Mouse (Mus musculus): ENCODE measurements around the gene Nbl1. TPM values are rescaled to one million over a fixed set of nuclear protein-coding genes. Genes with fewer than 3 reads are reported as not detected.

The Nbl1 gene
- polyA plus RNA-seq, 1 experiment from 2014 or later = 35.7 TPM

DNA sequence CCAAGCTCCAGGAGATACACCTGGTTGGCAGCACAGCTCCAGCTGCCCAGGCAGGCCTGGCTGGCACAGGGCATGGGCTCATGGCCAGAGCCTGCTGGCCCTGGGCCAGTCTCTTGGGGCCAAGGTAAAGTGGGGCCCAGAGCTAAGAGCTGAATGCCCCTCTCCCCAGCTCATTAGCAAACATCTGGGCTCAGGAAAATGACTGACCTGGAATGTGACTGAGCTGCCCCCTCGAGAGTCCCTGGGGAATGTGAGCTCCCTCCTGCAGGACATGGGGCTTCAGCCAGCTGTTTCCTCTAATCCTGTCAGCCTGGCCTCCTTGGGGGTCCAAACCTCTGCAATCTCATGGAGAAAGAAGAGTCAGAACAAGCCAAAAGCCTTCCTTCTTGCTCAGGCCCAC lies 2.6 kb upstream of the Nbl1 start:
- WGBS = 37% methylated on average over 1 of the region's 1 CpGs
- H3K27me3 ChIP-seq = peaks cover 33% of the 10 kb centered on the region
- ATAC-seq (replicated peaks; ENCODE audit: low FRiP score) = no peak

DNA sequence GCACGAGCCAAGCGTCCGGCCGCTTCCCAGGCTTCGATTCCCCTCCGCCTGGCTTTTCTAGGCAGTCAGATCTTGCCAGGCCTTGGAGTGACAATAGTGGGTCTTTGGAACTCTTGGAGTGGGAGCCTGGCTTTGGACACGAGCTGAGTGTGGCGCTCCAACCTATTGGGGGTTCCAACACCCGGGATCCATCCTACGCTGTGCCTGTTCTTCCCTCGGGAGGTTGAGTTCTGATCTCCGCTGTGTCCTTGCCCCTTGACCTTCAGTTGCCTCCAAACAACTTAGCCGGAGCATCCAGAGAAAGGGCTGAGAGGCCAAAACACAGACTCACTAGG lies 370 bp upstream of the Nbl1 start:
- Histone ChIP-seq H3K4me3 (replicated peaks) (peak overlapping the region; percentile 69), H3K4me1 (peaks cover 52% of the 10 kb centered on the region), H3K9ac (peak overlapping the region; percentile 67), H3K4me2 (peak overlapping the region; percentile 99), H3K36me3 (no peaks in the 10 kb centered on the region), H3K9me3 (replicated peaks) (0 out of 2 replicates have a peak, but pooled peaks cover 7% of the 10 kb centered on the region), H3K27me3 (peaks cover 36% of the 10 kb centered on the region), H3K27ac (no peak overlapping the region)
- no peak for ATAC-seq (replicated peaks; ENCODE audit: low FRiP score)
- WGBS = 22% methylated on average over 13 of the region's 13 CpGs

More for the DNA sequence above, 2.6 kb upstream of the Nbl1 start:
- H3K9ac ChIP-seq = no peak overlapping the region
- 0 out of 2 replicates have a peak, but pooled peaks cover 7% of the 10 kb centered on the region for H3K9me3 ChIP-seq (replicated peaks)
- peaks cover 51% of the 10 kb centered on the region for H3K4me1 ChIP-seq
- no peaks in the 10 kb centered on the region for H3K36me3 ChIP-seq
- no peak overlapping the region for H3K4me2 ChIP-seq
- H3K4me3 ChIP-seq (replicated peaks) = no peak overlapping the region
- peak overlapping the region; percentile 1; the same call in 1 of the 2 replicates for H3K27ac ChIP-seq

DNA sequence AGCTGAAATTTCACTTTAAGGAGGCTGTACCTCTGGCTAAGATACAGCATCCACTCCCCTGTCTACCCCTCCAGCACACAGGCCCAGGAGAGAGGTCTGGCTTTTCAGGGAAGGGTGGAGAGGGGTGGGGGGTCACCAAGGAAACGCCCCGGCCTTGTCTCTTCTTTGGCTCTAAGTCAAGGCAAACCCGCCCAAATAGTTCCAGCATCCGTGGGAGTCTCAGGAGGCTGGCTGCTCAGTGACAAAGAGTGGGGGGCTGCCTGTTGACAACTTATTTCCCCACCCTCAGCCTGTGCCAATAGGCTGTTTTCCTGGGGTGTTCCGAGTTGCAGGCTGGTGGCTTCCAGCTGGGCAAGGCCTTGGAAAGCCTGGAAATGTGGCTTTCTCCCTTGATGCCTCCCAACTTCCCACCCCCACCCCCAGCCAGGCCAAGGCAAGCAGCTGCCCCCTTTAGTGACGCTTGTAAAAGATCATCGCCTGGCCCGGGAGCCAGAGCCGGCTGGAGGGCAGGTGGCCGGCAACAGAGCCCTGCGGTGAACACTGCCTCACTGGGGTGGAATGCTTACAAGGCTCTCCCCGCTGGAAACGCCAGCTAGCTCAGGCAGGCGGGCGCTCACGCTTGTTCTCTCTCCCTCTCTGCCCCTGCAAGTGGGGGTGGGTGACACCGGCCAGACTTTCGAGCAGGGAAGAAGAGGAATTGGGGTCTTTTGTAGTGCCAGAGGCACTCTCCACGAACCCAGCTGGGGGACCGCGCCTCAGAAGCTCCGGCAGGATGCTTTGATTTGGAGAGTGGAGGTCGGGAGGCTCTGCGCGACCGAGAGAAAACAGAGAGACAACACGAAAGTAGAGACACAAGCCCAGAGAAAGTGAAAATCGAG lies 1.1 kb downstream of the Nbl1 start:
- H3K36me3 ChIP-seq = no peaks in the 10 kb centered on the region
- 5% methylated on average over 28 of the region's 28 CpGs for WGBS
- H3K9ac ChIP-seq = peak overlapping the region; percentile 67
- H3K9me3 ChIP-seq (replicated peaks) = 0 out of 2 replicates have a peak, but pooled peaks cover 7% of the 10 kb centered on the region
- H3K4me2 ChIP-seq = peak overlapping the region; percentile 99
- H3K4me1 ChIP-seq = peaks cover 52% of the 10 kb centered on the region
- peaks cover 36% of the 10 kb centered on the region for H3K27me3 ChIP-seq
- ATAC-seq (replicated peaks; ENCODE audit: low FRiP score) = no peak; the same call in 1 of the 2 replicates
- H3K4me3 ChIP-seq (replicated peaks) = peak overlapping the region; percentile 69
- peak overlapping the region; percentile 32; the same call in 1 of the 2 replicates for H3K27ac ChIP-seq

DNA sequence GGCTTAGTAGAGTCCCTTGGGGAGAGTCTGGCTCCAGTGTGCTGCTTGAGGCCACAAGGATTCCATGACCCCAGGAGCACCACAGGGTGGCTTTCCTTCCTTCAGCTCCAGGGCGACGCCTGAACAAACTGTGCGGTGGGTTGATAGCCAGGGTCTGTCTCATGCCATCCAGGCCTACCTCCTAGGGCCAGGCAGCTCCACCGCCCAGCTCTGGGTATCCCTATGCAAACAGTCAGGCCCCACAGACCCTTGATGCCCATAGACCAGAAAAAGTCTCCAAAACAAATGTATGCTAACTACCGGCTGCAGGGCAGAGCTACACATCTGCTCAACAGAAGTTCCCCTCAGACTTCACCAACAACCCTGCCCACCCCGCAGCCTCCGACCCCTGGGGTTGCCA lies 1.7 kb downstream of the Nbl1 start:
- Histone ChIP-seq H3K9ac (0 out of 2 replicates have a peak overlapping the region, but pooled peaks have one; percentile 67), H3K27me3 (peaks cover 36% of the 10 kb centered on the region), H3K9me3 (replicated peaks) (0 out of 2 replicates have a peak, but pooled peaks cover 7% of the 10 kb centered on the region), H3K36me3 (no peaks in the 10 kb centered on the region), H3K4me1 (peaks cover 47% of the 10 kb centered on the region), H3K27ac (no peak overlapping the region), H3K4me3 (replicated peaks) (peak overlapping the region; percentile 69), H3K4me2 (peak overlapping the region; percentile 99)
- 51% methylated on average over 7 of the region's 7 CpGs for WGBS
- ATAC-seq (replicated peaks; ENCODE audit: low FRiP score) = no peak

DNA sequence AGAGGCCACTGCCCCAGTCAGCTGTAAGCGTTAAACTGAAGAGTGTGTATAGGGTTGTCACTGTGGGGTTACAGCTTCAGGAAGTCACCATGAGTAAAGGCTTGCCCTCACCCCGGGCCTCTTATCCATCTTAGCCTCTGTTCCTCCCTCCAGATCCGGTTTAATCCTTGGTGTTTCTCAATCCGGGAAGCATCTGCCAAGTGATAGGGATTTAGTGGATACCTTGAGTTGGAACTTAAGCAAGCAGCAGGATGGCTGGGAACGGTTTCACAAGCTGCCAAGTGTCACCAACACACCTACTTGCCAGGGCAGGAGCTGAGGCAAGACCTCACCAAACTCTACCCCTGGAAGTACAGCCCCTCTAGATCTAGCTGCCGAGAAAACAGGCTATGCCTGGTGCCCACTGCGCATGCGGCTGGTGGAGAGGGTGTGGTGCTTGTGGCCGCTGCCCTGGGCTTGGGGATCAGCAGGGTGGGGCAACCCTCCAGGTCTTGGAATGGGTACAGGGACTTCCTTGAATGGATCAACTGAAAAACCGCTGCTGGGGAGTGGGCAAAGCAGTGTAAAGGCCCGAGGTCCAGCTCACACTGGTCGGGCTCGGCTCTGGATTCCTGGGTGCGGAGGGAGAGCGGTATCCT lies 2.4 kb downstream of the Nbl1 start:
- H3K4me2 ChIP-seq = peak overlapping the region; percentile 99; the same call in 1 of the 2 replicates
- 67% methylated on average over 15 of the region's 15 CpGs for WGBS
- H3K9me3 ChIP-seq (replicated peaks) = 0 out of 2 replicates have a peak, but pooled peaks cover 7% of the 10 kb centered on the region
- peaks cover 36% of the 10 kb centered on the region for H3K27me3 ChIP-seq
- H3K4me3 ChIP-seq (replicated peaks) = no peak overlapping the region; the same call in 1 of the 2 replicates
- no peaks in the 10 kb centered on the region for H3K36me3 ChIP-seq
- H3K9ac ChIP-seq = no peak overlapping the region
- no peak overlapping the region for H3K27ac ChIP-seq
- ATAC-seq (replicated peaks; ENCODE audit: low FRiP score) = no peak
- peaks cover 40% of the 10 kb centered on the region for H3K4me1 ChIP-seq

DNA sequence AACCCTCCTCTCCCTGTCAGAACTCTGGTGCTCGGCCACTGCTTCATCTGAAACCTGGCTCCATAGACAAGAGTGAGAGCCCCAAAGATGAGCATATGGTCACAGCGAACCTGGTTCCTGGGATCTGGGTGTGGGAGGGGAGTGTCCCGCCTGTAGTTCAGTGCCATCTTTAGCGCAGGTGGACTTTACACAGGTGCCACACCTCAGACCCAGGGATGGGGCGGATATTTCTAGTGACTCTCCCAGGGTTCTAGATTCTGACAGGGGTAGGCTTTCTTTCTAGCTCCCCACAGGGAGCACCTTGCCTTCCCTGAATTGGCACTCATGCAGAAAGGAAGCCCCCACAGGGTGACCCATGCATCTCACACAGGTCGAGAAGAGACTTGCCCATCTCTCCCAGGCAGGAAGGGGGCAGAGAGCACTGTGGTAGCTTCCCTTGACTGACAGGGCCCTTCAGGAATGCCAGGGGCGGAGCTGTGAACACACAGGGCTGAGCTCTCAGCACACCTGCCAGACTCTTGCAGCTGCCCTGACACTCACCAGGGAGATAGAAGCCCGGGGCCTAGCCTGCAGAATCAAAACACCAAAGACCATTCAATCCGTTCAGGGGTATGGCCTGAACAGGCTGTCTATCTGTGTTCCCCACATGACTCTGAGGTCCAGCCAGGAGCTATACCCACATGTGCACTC lies 3.7 kb downstream of the Nbl1 start:
- Histone ChIP-seq H3K27ac (no peak overlapping the region), H3K9ac (no peak overlapping the region), H3K36me3 (no peaks in the 10 kb centered on the region), H3K4me2 (no peak overlapping the region), H3K4me3 (replicated peaks) (no peak overlapping the region), H3K27me3 (peaks cover 36% of the 10 kb centered on the region), H3K9me3 (replicated peaks) (no peaks in the 10 kb centered on the region), H3K4me1 (peaks cover 36% of the 10 kb centered on the region)
- WGBS = 64% methylated on average over 9 of the region's 9 CpGs
- ATAC-seq (replicated peaks; ENCODE audit: low FRiP score) = no peak

DNA sequence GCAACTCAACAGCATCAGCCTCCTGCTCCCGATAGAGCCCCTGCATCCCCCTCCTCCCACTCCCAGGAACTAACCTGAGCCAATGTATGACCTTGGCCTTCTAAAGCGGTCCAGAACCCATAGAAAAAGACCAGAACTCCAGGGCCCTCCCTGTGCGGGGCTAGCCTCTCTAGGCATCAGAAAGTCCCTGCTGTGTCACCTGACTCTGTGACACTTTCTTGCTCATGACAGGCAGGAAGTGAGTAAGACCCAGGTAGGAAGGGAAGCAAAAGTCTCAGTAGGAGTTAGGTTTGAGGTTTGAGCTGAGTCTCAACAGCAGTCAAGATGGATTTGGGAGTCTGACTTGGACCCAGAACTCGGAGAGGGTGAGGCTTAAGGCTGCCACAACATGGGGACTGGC lies 5.8 kb downstream of the Nbl1 start:
- 69% methylated on average over 4 of the region's 4 CpGs for WGBS
- Histone ChIP-seq H3K4me2 (no peak overlapping the region), H3K4me1 (peaks cover 38% of the 10 kb centered on the region), H3K9ac (no peak overlapping the region), H3K9me3 (replicated peaks) (no peaks in the 10 kb centered on the region), H3K4me3 (replicated peaks) (no peak overlapping the region), H3K27ac (no peak overlapping the region), H3K36me3 (no peaks in the 10 kb centered on the region), H3K27me3 (peaks cover 17% of the 10 kb centered on the region)
- ATAC-seq (replicated peaks; ENCODE audit: low FRiP score) = no peak

DNA sequence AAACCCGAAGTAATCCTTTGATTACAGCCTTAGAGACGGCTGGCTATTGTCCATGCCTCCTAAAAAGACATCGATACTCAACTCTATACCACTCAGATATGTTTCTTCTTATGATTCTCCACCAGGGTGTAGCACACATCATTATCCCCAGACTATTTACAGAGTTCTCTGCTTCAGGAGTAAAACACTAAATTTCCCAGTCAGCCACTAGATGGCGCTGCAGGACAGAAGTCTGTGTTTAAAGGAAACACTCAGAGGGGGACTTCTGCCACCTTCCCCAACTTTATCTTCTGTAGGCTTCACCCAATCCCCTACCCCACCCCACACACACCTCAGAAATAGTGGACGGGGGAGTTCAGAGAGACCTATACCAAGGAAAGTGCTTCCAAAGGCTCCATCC lies 6.8 kb downstream of the Nbl1 start:
- ATAC-seq (replicated peaks; ENCODE audit: low FRiP score) = 0 out of 2 replicates have a peak, but pooled peaks have one; percentile 17
- H3K4me3 ChIP-seq (replicated peaks) = no peak overlapping the region
- peaks cover 9% of the 10 kb centered on the region for H3K27me3 ChIP-seq
- no peak overlapping the region for H3K27ac ChIP-seq
- peaks cover 28% of the 10 kb centered on the region for H3K4me1 ChIP-seq
- no peaks in the 10 kb centered on the region for H3K36me3 ChIP-seq
- WGBS = 20% methylated on average over 5 of the region's 5 CpGs
- no peak overlapping the region for H3K4me2 ChIP-seq
- no peak overlapping the region for H3K9ac ChIP-seq
- no peaks in the 10 kb centered on the region for H3K9me3 ChIP-seq (replicated peaks)

DNA sequence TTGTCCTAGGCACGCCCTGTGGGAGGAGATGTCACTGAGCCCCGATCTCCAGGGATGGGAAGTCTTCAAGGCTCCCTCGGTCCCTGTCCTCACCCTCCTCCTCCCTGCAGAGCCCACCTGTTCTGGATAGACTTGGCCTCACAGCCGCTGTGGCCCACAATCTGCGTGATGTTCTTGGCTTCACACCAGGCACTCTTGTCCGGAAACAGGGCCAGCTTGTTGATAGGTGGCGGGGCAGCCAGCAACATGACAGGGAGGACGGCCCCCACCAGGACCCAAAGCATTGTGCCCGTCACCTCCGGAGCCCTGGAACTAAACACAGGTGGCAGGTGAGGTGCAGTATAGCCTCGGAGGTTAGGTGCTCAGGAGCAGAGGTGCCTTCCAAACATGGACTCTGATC lies 7.5 kb downstream of the Nbl1 start:
- 76% methylated on average over 11 of the region's 11 CpGs for WGBS
- H3K4me1 ChIP-seq = peaks cover 21% of the 10 kb centered on the region
- no peak for ATAC-seq (replicated peaks; ENCODE audit: low FRiP score)
- H3K9ac ChIP-seq = no peak overlapping the region
- no peak overlapping the region for H3K27ac ChIP-seq
- H3K4me2 ChIP-seq = no peak overlapping the region
- no peaks in the 10 kb centered on the region for H3K36me3 ChIP-seq
- peaks cover 2% of the 10 kb centered on the region for H3K27me3 ChIP-seq
- H3K4me3 ChIP-seq (replicated peaks) = no peak overlapping the region
- H3K9me3 ChIP-seq (replicated peaks) = no peaks in the 10 kb centered on the region

DNA sequence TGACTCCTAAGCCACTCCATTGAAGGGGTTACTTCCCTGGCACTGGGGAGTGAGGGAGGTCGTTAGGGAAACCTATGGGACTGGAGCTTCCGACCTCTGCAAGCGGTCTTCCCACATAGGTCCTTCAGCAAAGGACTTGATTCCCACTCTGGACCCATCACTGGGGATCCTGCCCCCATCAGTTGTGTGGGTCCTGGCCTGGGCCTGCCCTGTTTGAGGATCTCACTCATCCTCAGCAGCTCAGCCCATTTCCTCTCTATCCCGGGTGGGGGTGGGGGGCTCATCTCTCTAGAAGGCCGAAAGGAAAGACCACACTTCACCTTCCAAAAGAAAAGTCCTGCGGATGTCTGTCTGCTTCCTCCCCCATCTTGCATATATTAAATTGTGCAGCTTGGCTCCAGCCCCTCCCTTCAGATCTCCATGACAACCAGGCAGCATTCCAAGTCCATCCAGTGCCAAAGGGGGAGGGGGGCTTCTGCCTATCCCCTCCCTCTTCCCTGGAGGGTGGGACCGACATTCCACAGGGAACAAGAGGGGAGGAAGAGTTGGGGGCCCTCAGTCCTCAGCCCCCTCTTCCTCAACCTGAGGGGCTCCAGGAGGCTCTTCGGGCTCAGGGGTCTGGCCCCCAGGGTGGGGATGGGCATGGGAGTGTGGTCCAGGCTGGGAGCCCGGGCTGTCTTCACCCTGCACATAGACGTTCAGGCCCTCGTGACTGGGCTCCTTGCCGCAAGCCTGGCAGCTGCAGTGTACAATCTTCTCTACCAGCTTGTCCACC lies 9.8 kb downstream of the Nbl1 start:
- Histone ChIP-seq H3K4me1 (peaks cover 16% of the 10 kb centered on the region), H3K9me3 (replicated peaks) (no peaks in the 10 kb centered on the region), H3K4me3 (replicated peaks) (no peak overlapping the region), H3K36me3 (no peaks in the 10 kb centered on the region), H3K27ac (no peak overlapping the region), H3K27me3 (0 out of 2 replicates have a peak, but pooled peaks cover 2% of the 10 kb centered on the region), H3K4me2 (peak overlapping the region; percentile 37), H3K9ac (no peak overlapping the region)
- no peak; the same call in 1 of the 2 replicates for ATAC-seq (replicated peaks; ENCODE audit: low FRiP score)
- WGBS = 38% methylated on average over 12 of the region's 12 CpGs

DNA sequence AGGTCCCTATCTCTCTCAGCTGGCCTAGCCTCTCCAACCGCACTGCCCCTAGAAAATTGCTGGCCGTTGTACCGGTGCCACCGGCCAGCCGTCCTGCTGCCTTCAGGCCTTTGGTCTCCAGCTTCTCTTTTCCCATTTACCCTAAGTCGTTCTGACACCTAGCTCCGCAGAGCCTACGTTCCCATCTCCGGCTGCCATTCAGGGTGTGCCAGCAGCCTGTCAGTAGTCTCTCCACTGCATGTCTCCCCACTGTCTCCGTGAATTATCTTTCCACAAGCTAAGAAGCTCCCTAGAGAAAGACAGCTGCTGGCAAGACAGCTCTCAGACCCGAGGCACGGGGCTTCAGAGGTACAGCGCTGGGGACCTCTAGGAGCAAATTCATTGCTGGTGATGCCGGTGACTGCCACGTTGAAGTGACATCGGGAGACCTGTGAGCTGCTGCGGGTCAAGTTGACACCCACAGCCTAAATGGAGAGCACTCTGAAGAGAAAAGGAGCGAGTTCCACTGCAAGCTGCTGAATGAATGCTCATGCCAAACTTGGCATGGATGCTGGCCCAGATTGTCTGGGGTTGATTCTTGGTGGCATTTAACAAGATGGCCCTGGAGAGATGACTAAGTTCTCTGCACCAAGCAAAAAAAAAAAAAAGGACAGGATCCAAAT lies 11.4 kb downstream of the Nbl1 start:
- Histone ChIP-seq H3K36me3 (no peaks in the 10 kb centered on the region), H3K9ac (no peak overlapping the region), H3K4me2 (no peak overlapping the region), H3K27ac (no peak overlapping the region), H3K4me3 (replicated peaks) (no peak overlapping the region), H3K27me3 (peaks cover 16% of the 10 kb centered on the region), H3K9me3 (replicated peaks) (no peaks in the 10 kb centered on the region), H3K4me1 (peaks cover 16% of the 10 kb centered on the region)
- 75% methylated on average over 18 of the region's 18 CpGs for WGBS
- no peak for ATAC-seq (replicated peaks; ENCODE audit: low FRiP score)

Data from kidney, embryonic 15.5 days (tissue).